Mouse (Mus musculus) heart, embryonic 10.5 days (tissue): ENCODE measurements around the gene Zfy1. TPM values are rescaled to one million over a fixed set of nuclear protein-coding genes. Genes with fewer than 3 reads are reported as not detected.
A peak's percentile ranks its signal among the peaks of the same experiment; 100 is the strongest.
"Not testable (repeated sequence)": the region's sequence is repeated elsewhere in the genome, so short reads cannot be mapped to it uniquely, and the experiment has no call there.

Experiments
- DNase-seq: peaks from one replicate; pipeline ENCODE4 v3.0.0-alpha.2; 2017; ENCODE audit warnings: low spot score
- H3K27ac ChIP-seq: fragments of 300-500 bp; sonication (generic); 2 replicates; pipeline ENCODE4 v1.5.1; 2016; ENCODE audit warnings: mild to moderate bottlenecking
- H3K27me3 ChIP-seq: fragments of 300-500 bp; sonication (generic); 2 replicates; pipeline ENCODE4 v1.6.1; 2016; ENCODE audit warnings: mild to moderate bottlenecking; ENCODE audit not compliant: poor library complexity, insufficient read depth, severe bottlenecking
- H3K36me3 ChIP-seq: fragments of 300-500 bp; sonication (generic); 2 replicates; pipeline ENCODE4 v1.6.1; 2016; ENCODE audit warnings: mild to moderate bottlenecking, moderate library complexity
- H3K4me1 ChIP-seq: fragments of 300-500 bp; sonication (generic); 2 replicates; pipeline ENCODE4 v1.6.1; 2016; ENCODE audit warnings: mild to moderate bottlenecking
- H3K4me3 ChIP-seq: fragments of 300-500 bp; sonication (generic); 2 replicates; pipeline ENCODE4 v1.5.1; 2016; ENCODE audit warnings: mild to moderate bottlenecking, moderate library complexity
- H3K9me3 ChIP-seq: fragments of 300-500 bp; sonication (generic); 2 replicates; pipeline ENCODE4 v1.6.1; 2016; ENCODE audit warnings: mild to moderate bottlenecking, moderate library complexity
- WGBS: fragments of 180-500 bp; shearing (Covaris S2); methylation state at CpG from one replicate; pipeline ENCODE4 v1.1.7; 2016; 5-methylcytosine and 5-hydroxymethylcytosine counted together
- polyA plus RNA-seq: library from polyadenylated mRNA; unstranded; fragments of >200 nt; fragmentation: Nextera tagmentation; extraction: Ambion mirVana; gene quantifications from 2 replicates; pipeline ENCODE4 v1.2.1, GENCODE M21; 2016

Zfy1 gene
- not detected in 2 replicates for polyA plus RNA-seq

DNA sequence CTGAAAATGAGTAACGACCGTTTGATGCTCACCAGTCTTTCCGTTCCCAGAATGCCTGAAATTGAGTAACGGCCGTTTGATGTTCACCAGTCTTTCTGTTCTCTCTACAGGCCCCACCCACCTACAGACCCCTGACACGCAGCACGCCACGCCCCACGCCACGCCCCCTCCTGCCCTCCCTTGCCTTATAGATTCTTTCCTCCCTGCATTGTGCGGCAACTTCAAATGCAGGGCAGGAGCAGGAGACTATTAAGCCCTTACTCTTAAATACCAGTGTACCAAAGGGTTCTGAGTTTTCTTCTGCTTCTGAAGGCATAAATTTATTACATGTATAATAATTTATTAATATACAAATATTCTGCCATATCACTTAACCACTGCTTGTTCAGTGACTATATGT lies at the start of gene Zfy1:
TSS of gene Zfy1 (minus strand) at position 101 of the 400 bp plus-strand sequence.
- H3K9me3 ChIP-seq, H3K27me3 ChIP-seq, H3K27ac ChIP-seq, H3K36me3 ChIP-seq, DNase-seq, H3K4me1 ChIP-seq, H3K4me3 ChIP-seq: not testable (repeated sequence)
- no CpG with 5 or more reads among the region's 11 CpGs for WGBS

DNA sequence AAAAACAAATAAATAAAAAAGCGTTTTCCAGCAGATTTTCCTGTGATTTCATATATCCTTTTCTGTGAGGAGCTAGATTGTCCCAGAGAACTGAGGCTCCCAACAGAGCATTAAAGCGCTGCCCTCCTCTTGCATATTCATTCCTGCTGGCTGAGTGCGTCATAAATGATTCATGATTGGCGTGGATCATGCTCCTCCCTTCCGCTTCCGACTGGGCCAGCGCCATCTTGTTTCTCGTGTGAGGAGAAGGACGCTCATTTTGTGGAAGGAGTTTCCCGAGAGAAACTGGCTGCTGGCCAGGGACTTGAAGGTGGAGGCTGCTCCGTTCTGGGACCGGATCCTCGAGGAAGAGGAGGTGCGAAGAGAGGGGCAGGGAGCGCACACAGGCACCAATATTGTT lies 21.2 kb upstream of the Zfy1 start, which contains the start of gene Uba1y:
TSS of gene Uba1y (plus strand) at position 254 of the 400 bp plus-strand sequence.
- H3K27ac ChIP-seq = no peak within 1 kb of the TSS
- WGBS = 78% methylated on average over 7 of the region's 15 CpGs
- H3K27me3 ChIP-seq = no peaks in the 10 kb centered on the region
- H3K9me3 ChIP-seq = no peaks in the 10 kb centered on the region
- no peaks in the 10 kb centered on the region for H3K36me3 ChIP-seq
- no peak within 1 kb of the TSS for H3K4me3 ChIP-seq
- H3K4me1 ChIP-seq = no peaks in the 10 kb centered on the region
- no peak for DNase-seq

- no peaks in the 10 kb centered on the region for H3K27me3 ChIP-seq
- 0% methylated on average over 10 of the region's 15 CpGs for WGBS
- no peaks in the 10 kb centered on the region for H3K4me1 ChIP-seq
- no peaks in the 10 kb centered on the region for H3K9me3 ChIP-seq
- H3K27ac ChIP-seq = no peak overlapping the region
- H3K4me3 ChIP-seq = peak overlapping the region; percentile 36
- no peaks in the 10 kb centered on the region for H3K36me3 ChIP-seq
- DNase-seq = no peak
Measured at GRCm38 (mm10) chrY:808991-809661, 11.9 kb upstream of the Zfy1 start.

Other genes starting within 250 kb of the Zfy1 start
- gene Uba1y, start 21.2 kb upstream of the Zfy1 start, polyA plus RNA-seq = not detected in 2 replicates
- gene Kdm5d, start 100.4 kb upstream of the Zfy1 start, polyA plus RNA-seq = 5.9 and 9.2 TPM in 2 replicates
- gene Eif2s3y, start 213.1 kb upstream of the Zfy1 start, polyA plus RNA-seq = 23.3 and 32.7 TPM in 2 replicates